Mouse (Mus musculus) thymus, adult 2 months (tissue): Measurements from ENCODE around the gene Fhad1.

Experiments
- CTCF ChIP-seq: fragments of 200-500 bp; IDR thresholded peaks from 2 replicates; pipeline ENCODE4 v1.5.1; 2012; ENCODE audit warnings: mild to moderate bottlenecking, control low read depth, low read length, moderate library complexity, borderline replicate concordance; ENCODE audit not compliant: control insufficient read depth, poor library complexity, insufficient read depth; ENCODE audit errors: extremely low read depth
- POLR2A ChIP-seq: fragments of 200-500 bp; IDR thresholded peaks from 2 replicates; pipeline ENCODE4 v1.6.1; 2012; ENCODE audit warnings: mild to moderate bottlenecking, low read length, control low read depth, moderate library complexity; ENCODE audit not compliant: control insufficient read depth, poor library complexity, insufficient read depth; ENCODE audit errors: extremely low read depth

DNA sequence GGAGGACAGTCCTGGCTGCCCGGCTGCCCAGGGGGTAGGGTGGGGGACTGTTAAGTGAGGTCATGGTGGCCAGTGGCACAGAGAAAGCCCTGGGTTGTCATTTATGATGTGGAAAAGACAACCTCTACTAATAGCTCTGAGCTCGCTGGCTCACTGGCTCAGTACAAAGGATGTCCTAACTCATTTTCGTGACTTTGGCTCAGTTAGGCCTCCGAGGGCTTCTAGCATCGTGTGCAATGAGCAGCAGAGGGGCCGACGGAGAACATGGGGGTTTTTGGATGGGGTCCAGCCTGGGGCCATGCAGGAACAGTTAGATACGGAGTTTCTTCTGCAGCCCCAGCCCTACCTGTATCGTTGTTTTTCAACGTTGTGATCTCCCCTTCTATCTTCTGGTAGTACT, 94.5 kb downstream of the Fhad1 start:
- TF ChIP-seq POLR2A (no peak), CTCF (no peak)
